Mouse (Mus musculus): ENCODE results near the gene Rack1.

The Rack1 gene

DNA sequence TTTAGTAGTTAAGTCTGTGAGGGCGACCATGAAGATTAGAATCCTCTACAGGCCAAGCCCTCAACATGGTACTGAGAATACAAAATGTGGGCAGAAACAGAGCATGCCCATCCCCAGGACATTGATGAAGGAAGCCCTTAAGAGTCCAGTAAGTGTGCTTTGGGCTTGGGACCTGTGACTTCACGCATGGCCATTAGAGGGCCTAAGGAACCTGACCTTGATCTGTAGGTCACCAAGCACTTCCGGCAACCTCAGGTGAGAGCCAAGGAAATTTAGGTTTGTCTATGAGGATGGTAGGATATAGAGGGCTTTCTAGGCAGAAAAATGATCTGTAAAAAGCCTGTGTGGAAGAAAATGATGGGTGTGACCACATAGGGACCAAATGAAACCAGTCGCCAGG, 3.8 kb upstream of the Rack1 start:
- DNase-seq = no peak

DNA sequence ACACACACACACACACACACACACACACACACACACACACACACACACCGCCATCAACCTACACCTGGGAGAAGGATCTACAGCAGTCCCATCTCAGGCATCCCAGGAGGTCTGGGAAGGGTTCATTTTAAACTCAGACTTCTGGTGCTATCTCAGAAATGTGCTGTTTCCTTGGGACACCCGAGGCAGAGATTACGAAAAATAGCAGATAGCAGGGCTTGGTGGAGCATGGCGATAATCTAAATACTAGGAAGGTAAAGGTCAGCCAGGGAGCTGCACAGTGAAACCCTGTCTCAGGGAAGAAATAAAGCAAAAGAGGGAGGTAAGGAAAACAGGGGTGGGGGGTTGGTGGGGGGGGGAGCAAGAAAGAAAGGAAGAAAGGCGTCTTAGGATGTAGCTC, 2.8 kb upstream of the Rack1 start:
- no peak for DNase-seq

DNA sequence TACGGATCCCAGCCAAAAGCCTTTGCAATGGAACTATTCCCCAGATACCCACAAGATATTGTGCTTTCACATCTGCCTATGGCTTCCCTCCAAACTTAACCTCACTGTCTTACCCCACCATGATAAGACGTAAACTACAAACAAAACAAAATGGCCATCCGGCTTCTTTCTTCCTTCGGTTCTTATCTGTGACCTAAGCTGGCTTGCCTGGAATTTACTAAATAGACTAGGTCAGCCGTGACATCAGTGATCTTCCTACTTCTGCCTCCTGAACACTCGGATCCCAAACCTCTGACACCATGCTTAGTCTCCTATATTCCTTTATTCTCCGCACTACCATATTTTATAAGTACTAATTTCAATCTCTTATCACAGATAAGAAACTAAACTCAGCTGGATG, 1.8 kb upstream of the Rack1 start:
- DNase-seq = no peak

DNA sequence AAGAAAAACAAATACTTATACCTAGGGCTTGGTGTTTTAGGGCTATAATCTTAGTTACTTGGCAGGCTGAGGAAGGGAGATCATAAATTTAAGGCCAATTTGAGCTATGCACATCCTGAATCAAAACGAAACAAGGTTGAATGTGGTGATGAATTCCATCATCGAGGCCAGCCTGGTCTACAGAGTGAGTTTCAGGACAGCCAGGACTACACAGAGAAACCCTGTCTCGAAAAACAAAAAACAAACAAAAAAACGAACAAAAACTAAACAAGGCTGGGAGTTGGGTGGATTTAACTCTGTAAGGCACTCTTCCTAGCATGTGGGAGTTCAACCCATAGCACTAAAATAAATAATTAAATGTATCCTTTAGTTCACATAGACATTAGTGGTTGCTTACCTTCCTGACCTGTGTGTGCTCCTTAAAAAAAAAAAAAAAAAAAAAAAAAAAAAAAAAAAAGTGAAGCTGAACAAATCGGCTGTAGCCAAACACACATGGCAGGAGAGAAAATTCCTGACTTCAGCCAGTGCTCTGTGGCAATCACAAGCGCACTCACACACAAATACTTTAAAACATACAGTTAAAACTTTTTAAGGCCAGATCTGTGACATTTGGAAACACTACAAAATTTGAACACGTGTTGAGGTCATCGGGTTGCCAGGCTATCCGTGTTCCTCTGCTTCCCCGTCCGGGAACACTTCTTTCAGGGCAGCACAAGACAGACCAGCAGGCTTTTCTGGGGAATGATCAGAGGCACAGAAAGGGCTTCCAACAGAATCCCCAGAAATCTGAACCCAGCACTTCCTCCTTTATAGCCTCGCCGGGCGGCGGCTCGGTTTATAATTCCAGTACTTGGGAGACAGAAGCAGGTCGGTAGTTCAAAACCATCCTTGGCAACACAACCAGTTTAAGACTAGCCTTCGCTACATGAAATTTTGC, 880 bp upstream of the Rack1 start:
- no peak for DNase-seq

DNA sequence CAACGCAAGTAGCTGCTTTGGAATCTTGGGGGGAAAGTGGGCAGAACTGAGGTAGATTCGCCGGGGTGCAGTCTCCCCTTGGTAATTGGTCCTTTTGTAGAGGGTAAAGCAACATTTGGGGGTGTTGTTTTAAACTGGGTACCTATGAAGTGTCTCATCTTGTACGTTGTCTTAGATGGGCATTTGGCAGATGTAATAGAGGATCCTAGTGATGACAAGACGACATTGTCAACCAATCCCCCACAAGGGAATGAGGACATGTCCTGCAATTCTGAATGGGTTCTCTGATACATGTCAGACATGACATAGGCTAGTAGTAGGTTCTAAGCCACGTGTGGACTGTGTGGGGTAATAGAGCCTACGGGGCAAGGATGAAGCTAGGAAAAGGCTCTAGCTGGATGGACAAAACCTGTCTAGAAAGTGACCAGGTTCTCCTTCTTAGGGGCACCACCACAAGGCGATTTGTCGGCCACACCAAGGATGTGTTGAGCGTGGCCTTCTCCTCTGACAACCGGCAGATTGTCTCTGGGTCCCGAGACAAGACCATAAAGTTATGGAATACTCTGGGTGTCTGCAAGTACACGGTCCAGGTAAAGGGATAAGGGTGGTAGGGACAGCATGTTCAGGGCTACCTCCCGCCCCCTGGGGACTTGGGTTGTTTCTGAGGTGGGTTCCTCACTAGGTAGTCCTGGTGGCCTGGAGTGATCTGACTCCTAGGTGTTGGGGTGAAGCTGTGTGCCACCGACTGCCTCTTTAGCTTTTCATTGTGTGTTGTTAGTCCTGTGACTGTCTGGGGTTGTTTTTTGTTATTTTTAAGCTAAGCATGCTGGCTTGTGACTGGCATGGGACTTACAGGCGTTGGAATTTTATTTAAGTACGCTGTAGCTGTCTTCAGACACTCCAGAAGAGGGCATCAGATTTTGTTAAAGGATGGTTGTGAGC, 2.0 kb downstream of the Rack1 start:
- DNase-seq = no peak

DNA sequence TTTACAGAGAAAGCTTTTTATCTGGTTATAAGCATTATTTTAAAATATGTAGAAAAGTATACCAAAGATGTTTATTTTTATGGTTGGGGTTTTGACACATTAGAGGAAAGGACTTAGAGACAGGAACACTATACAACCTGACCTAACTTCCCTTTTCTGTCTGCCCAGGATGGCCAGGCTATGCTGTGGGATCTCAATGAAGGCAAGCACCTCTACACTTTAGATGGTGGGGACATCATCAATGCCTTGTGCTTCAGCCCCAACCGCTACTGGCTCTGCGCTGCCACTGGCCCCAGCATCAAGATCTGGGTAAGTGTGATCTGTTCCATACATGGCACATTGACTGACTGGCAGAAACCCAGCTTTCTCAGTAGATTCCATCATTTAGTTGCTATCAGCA, 3.9 kb downstream of the Rack1 start:
- DNase-seq = no peak

DNA sequence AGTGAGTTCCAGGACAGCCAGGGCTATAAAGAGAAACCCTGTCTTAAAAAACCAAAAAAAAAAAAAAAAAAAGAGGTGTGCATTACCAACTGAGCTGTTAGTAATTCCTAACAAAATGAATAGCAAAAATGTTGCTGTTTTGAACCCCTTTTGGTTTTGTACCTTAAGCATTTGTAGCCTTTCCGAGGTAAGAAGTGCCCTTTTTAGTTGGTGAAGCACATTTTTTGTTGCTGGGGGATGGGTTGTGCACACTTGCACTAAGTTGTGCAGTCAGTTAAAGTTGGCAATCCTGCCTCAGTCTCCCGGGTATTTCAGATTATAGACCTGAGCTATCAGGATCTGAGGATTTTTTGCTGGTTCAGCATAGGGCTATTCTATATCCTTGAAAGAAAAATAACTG, 4.8 kb downstream of the Rack1 start:
- no peak for DNase-seq

DNA sequence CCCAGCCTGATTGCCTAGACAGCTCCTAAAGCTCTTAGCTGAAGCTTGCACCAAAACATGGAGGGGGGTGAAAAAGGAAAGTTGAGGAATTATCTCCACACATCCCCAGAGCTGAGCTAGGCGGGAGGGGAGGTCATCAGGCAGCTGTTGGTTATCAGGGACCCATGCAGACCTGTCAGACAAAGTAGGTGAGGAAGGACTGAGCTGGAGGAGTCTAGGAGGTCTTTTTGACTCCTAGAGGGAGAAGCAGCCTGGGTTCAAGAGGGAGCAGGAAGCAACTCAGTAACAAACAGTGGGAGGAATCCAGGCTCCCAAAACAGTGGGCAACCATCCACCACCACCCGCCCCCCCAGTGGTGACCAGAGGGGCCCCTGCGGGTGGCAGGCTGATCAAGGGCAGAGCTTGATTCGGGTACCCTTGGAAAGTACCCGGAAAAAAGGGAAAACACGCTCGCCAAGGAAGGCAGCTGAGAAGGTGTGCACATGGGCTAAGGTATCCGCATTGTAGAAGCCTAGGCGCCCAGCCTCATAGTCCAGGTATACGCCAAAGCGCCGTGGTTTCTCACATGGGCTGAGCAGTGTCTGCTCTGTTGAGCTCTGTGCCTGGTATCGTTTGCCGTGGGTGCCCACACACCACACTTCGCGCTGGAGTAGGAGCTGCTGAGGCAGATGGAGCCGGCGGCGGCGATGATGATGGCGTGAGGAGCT, 6.9 kb downstream of the Rack1 start:
- peak; percentile 36 for DNase-seq

DNA sequence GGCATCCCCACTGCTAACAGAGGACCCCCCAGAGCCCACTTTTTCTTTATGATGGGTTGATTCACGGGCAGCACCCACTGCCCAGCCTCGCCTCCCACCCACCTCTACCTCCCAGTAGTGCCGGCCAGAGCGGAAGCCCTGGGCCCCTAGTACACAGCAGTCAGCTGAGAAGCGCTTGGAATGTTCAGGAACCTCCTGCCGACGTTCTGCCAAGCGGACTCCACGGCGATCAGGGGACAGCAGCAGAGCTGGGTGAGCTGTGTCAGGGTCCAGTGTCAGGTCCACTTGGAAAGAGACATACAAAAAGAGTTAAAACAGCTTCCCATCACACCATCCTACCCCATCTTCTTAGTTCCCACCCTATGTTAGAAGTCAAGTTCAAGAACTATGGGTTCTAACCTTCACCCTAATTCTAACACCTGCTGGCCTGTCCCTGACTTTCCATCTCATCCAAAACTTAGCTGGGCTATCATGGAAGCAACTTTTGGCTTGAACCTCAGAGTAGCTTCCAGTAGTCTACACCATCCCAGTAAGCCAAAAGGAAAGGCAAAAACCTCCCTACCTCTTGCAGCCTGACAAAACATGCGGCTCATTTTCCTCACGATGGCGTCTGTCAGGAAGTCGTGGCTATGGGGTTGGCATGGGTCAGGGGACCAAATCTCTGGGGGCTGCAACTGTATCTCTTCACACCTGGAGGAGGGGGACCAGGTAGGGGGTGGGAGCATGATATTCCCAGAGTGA, 7.6 kb downstream of the Rack1 start:
- DNase-seq = no peak

DNA sequence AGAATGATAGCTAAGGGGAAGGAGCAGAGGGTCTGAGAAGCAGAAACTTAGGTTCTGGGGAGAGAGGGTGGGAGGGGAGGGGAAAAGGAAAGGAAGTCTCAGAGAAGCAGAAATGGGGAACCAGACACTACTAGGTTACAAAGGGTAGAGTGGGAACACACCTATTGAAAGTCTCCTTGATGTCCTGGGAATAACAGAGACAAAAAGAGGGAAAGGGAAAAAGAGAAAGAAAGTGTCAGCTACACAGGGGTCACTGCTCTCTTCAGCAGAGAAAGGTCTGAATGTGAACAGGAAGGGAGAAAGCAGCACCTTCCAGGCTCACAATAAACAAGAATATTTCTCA, 8.1 kb downstream of the Rack1 start:
- no peak for DNase-seq

DNA sequence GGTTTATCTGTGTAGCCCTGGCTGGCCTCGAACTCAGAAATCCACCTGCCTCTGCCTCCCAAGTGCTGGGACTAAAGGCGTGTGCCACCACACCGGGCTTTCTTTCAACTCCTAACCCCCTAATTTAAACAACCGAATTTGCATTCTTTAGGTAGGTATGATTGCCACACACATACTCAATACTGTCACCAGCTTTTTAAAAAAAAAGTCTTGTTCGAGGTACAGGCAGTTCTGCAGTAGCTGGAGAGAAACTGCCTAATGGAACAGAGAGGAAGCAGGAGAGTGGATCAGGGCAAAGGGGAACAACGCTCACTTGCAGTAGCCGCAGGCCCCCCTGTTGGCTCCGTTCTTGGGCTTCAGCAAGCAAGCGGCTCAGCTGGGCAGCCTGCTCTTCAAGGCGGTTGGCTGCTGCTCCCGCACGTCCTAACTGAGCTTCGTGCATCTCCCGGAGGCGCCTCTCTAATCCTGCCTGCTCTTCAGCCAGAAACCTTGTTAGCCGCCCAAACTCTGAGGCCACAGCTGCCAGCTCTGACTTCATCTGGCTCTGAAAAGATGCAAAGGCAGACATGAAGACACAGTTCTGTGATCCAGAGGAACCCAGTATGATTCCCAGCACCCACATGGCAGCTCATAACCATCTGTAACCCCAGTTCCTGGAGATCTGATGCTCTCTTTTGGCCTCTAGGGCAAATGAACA, 8.8 kb downstream of the Rack1 start:
- no peak for DNase-seq

DNA sequence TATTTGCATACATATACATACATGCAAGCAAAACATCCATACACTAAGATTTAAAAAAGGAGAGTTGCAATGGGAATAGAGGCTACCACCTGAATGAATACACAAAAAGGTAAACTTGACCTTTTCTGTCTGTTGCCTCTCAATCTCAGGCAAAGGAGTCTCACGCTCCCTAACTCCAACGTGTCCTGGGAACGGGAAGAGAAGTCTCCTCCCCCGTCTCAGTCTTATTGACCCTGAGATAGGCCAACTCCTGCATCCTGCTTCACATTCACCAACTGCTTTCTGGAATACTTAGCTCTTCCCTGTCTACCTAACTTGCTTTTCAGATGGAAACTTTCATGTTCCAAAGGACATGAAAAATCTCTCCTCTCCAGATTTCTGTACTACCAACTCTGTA, 9.3 kb downstream of the Rack1 start:
- no peak for DNase-seq

DNA sequence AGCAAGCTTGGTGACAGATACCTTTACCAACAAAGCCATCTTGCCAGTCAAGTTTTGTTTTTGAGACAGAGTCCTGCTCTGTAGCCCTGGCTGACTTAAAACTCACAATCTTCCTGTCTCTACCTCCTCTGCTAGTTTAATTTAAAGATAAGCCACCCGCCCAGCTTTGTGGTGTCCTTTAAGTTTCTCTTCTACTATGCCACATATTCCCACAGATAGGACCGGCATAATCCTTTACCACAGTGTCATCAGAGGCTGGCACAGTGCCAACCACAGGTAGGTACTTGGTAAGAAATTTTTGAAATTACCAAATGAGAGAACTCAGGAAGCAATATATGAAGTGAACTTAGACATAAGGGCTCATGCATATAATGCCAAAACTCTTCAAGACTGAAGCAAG, 10.0 kb downstream of the Rack1 start:
- DNase-seq = no peak

DNA sequence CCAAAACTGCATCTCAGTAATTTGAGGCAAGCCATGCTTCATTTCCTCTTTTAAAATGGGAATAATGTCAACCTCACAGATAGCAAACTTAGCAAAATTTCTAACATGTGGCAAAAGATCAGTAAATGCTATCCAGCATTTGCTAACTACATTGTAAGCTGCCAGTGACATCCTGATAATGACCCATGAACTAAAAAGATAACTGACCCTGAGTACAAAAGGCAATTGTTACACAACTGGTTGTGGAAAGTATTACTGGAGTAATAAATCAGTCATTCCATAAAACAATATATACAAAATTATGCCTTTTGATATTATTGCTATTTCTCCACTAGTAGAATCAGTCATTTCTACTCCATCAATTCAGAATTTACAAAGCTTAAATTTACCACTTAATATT, 13.7 kb downstream of the Rack1 start:
- DNase-seq = no peak

DNA sequence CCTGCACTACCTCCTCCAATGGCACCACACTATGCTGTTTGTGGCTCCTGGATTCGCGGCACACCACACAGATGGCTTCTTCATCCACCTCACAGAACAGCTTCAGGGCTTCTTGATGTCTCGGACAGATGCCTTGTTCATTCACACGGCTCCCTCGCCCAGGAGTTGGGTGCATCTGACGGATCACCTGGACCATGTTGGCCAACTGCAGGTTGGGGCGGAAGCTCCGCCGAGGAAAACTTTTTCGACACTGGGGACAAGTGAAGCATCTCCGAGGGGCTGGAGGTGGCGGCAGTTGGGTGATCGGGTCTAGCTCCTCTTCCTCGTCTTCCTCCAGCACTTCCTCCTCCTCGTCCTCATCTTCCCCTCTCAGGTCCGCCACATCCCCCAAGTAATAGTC, 15.7 kb downstream of the Rack1 start:
- DNase-seq = no peak

DNA sequence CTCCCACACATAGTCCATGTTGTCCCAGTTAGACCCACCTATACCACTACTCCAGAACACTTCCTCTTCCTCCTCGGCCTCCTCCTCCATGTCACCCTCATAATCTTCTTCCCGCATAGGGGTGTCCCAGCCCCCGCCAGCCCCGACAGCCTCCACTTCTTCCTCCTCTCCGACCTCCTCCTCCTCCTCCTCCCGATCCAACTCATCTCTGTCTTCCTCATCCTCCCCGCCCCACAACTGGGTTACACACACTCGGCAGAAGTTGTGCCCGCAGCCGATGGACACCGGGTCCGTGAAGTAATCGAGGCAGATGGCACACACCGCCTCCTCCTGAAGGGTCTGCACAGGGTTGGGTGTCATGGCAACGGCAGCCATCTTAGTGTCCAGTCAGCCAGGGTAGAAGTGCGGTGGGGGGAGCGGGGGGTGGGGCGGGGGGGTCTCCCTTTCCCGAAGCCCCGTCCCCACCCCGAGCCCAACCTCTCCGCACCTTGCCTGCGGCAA, 16.2 kb downstream of the Rack1 start:
- DNase-seq = peak; percentile 79

DNA sequence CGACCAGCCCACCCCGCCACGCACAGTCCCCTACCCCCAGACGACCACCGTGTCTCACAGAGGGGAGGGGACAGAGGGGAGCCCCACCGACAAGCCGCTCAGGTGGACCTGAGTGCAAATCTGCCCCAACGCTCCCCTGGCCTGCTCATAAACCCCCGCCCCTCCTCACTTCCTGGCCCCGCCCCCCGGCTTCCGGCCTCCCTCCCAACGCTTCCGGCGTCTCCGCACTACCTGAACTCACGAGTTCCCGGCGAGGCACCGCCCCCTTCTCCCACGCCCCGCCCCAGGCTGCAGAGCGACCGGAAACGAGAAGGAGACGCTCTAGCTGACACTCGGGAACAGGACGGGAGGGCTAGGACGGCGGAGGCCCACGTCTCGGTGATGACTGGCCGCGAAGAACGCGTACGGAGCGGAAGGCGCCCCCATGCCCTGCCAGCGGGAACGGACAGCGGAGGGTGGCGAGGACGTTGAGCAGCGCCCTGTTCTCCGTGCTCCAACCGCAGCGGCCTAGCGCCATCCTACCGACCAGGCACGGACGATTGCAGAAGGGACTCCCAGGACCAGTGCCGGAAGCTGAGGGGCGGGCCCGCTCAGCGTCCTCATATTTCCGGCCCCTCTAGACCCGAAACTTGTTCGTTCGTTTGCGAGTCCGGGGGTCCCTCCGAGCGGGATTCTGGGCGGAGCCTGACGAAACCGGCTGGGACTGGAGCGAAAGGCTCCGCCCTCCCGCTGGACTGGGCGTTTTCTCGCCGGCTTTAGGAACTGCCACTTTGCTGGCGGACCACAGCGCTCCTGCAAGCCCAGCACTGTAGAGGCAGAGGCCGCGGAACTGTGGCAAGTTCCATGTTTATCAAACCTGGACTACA, 16.9 kb downstream of the Rack1 start, which contains the start of gene Trim41:
Trim41 (minus strand) TSS at position 554 of the 866 bp plus-strand sequence.
- DNase-seq = peak; percentile 99

DNA sequence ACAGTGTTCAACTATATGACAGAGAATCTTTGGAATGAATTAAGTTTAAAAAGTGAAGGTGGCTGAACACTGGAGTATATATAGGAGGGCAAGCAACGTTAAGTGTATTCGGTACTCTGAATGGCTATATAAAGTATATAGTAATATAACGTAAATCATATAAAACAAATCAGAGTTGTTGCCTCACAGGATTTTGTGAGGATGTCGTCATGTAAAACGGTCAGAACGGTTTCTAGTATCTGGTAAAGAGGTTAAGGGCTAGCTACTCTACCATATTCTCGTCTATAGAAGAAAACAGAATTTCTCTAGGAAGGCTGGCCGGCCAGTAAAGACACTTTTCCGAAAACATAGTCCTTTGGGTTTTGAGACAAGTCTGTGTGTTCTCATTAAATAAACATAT, 17.7 kb downstream of the Rack1 start:
- no peak for DNase-seq

DNA sequence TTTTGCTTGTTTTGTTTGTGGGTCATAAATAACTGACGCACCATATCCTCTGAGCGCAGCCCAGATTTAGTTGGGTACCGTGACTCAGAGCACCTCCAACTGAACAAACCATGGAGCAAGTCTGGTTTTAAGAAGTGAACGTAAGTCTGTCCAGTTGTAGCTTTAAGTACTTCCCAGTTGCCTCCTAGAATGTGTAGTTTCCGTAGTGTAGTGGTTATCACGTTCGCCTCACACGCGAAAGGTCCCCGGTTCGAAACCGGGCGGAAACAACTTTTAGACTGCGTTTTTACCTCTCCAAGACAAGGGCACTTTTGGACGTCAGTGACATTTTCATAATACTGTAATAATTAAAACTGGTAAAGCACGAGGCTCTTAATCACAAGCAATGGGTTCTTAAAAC, 18.2 kb downstream of the Rack1 start:
- DNase-seq = peak; percentile 92

DNA sequence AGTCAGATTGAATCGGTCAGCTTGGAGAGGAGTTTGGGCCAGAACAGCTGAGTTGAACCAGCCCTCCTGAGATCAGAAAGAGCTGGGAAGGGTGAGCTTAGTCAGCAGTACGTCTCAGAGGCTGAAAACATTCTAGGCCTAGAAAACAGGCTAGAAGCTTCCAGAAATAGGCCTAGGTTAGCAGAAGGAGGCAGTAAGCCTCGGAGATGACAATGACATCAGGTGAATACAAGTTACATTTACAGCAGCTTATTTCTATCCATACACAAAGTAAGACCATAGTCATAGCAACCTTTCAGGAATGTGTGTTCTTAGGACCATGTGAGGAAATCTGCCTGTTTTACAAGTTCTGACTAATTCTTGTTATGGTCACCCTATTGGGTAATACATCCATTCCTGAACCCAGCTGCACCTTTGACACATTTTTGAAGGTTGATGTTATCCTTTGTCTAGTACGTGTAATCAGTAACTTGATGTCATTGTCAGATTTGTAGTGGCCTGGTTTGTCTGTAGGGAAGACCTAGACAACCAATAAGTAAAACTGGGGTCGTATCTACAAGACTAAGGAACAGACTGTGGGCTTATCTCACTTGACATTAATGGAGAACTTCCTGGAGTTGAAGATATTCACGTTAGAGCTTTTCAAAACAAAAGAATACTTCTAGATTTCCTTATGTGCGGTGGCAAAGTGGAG, 19.6 kb downstream of the Rack1 start:
- DNase-seq = no peak

Measured in embryo, embryonic 11 days (tissue).